Mouse (Mus musculus) heart, postnatal 0 days (tissue): ENCODE measurements around the gene Ptprn2. TPM values are rescaled to one million over a fixed set of nuclear protein-coding genes. Genes with fewer than 3 reads are reported as not detected.
A peak's percentile ranks its signal among the peaks of the same experiment; 100 is the strongest.

Source experiments
- ATAC-seq: fragments of 200-750 bp; cut with Nextera tagmentation; 2 replicates; pipeline ENCODE4 v1.8.0; 2017; ENCODE audit warnings: low read depth, moderate number of reproducible peaks, moderate library complexity; ENCODE audit not compliant: insufficient read depth
- DNase-seq: peaks from one replicate; pipeline ENCODE4 v3.0.0-alpha.2; 2016; ENCODE audit warnings: low spot score
- H3K27ac ChIP-seq: fragments of 300-500 bp; sonication (generic); 2 replicates; pipeline ENCODE4 v1.5.1; 2014; ENCODE audit warnings: low read depth, mild to moderate bottlenecking
- H3K27me3 ChIP-seq: fragments of 300-500 bp; sonication (generic); 2 replicates; pipeline ENCODE4 v1.6.1; 2014; ENCODE audit warnings: low read length, mixed read lengths; ENCODE audit not compliant: control insufficient read depth, insufficient read depth
- H3K36me3 ChIP-seq: fragments of 300-500 bp; sonication (generic); replicated peaks from 2 replicates; pipeline ENCODE4 v1.6.1; 2014; ENCODE audit warnings: low read length, mixed read lengths; ENCODE audit not compliant: control insufficient read depth, insufficient read depth
- H3K4me1 ChIP-seq: fragments of 300-500 bp; sonication (generic); 2 replicates; pipeline ENCODE4 v1.6.1; 2014; ENCODE audit warnings: antibody characterized with exemption; ENCODE audit not compliant: control insufficient read depth, insufficient read depth
- H3K4me2 ChIP-seq: fragments of 300-500 bp; sonication (generic); 2 replicates; pipeline ENCODE4 v1.6.1; 2014; ENCODE audit warnings: low read depth, mild to moderate bottlenecking, low read length, moderate library complexity
- H3K4me3 ChIP-seq: fragments of 300-500 bp; sonication (generic); 2 replicates; pipeline ENCODE4 v1.5.1; 2014; ENCODE audit warnings: low read depth, low read length
- H3K9ac ChIP-seq: fragments of 300-500 bp; sonication (generic); replicated peaks from 2 replicates; pipeline ENCODE4 v1.6.1; 2014; ENCODE audit warnings: low read depth, low read length, mixed read lengths
- H3K9me3 ChIP-seq: fragments of 300-500 bp; sonication (generic); replicated peaks from 2 replicates; pipeline ENCODE4 v1.6.1; 2016; ENCODE audit warnings: low read length; ENCODE audit not compliant: control insufficient read depth
- CTCF ChIP-seq: IDR thresholded peaks from 2 replicates; pipeline ENCODE4 v1.5.1; 2016; ENCODE audit warnings: antibody characterized with exemption, control low read depth, low read depth
- EP300 ChIP-seq: IDR thresholded peaks from 2 replicates; pipeline ENCODE4 v1.6.1; 2016; ENCODE audit warnings: antibody characterized with exemption, low read depth
- WGBS: fragments of 180-500 bp; shearing (Covaris S2); extraction: QIAGEN DNeasy Blood & Tissue Kit; methylation state at CpG from one replicate; pipeline ENCODE4 v1.1.7; 2014; 5-methylcytosine and 5-hydroxymethylcytosine counted together
- polyA plus RNA-seq: library from polyadenylated mRNA; unstranded; fragments of >200 nt; fragmentation: Nextera tagmentation; extraction: Ambion mirVana; gene quantifications from 2 replicates; pipeline ENCODE4 v1.2.1, GENCODE M21; 2015
- total RNA-seq: library from RNA; depleted of rRNA; stranded (reverse); fragments of >200 nt; gene quantifications from 2 replicates; pipeline ENCODE4 v1.2.3, GENCODE M21; 2014; ENCODE audit warnings: low replicate concordance

Ptprn2 gene
- total and polyA plus RNA-seq, 2 experiments from 2014 or later = not detected

DNA sequence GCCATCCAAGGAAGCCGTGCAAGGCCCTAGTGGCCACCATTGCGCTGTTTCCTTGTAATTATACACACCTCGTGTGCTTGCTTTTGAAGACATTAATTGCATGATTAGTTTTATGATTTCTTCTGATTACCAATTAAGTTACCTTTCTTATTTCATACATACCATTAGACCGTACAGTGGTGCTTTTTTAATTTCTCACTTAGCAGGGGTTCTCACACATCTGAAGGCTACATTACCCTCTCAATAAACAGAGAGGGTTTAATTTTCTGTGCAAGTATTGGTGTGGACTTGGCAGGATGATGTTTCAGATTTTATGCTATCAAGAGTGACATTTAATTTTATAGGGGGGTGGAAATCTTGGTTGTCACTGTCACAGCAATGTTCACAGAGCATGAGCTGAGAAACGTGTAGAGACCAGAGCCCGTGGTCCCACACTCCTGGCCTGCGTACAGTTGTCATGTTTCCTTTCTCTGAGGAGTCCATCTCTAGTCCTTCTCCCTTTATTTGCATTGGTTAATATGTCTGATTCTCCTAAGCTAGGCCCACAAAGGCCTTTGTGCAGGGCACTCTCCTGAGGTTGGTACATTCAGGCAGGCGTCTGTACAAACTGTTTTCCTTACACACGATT lies 567.8 kb downstream of the Ptprn2 start:
- 0 out of 2 replicates have a peak, but pooled peaks cover 9% of the 10 kb centered on the region for H3K4me1 ChIP-seq
- ATAC-seq (no peak), DNase-seq (no peak)
- TF ChIP-seq CTCF = no peak
- TF ChIP-seq EP300 = no peak
- H3K36me3 ChIP-seq = no peaks in the 10 kb centered on the region
- H3K4me3 ChIP-seq = no peak overlapping the region
- no peak overlapping the region for H3K4me2 ChIP-seq
- no peaks in the 10 kb centered on the region for H3K27me3 ChIP-seq
- 86% methylated on average over 9 of the region's 9 CpGs for WGBS
- no peak overlapping the region for H3K9ac ChIP-seq
- H3K27ac ChIP-seq = no peak overlapping the region
- no peaks in the 10 kb centered on the region for H3K9me3 ChIP-seq

DNA sequence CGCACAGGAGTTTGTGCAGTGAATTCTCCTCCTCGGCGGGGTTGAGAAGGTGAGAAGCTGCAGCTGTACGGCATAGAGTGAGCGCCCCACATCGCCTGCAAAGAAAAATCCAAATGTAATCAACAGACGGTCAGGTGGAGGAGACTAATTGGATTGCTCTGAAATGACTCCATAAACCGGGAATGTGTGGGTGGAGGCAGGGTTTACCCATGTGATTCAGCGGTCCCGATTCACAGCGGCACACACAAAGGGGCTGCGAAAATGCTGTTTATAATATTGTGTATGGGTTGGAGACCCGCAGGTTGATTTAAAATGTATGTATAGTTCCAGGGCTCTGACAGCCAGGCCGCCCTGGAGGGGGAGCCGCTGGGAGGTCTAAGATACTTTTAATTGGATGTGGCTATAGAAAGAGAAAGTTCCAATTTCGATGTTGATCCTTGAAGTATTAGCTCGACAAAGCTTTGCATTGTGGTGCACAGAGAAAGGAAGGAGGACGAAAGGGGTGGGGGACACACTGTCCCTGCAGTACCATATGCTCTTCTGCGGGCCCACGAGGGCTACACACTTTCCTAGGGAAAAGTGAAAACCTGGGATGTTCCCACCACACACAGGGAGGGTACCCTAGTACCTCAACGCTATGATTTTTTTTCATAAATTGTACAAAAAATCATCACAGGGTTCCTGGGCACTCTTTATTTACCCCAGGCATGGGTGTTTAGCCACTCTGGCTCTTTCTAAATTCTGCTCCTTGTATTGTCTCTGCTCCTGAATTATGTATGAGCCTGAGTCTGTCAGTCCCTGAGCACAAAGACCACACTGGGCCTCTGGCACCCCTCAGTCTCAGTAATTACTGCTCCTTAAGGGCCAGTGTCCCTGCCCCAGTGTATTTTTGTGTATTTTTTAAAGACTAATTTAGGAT lies 568.6 kb downstream of the Ptprn2 start:
- H3K9me3 ChIP-seq = no peaks in the 10 kb centered on the region
- no peak overlapping the region for H3K9ac ChIP-seq
- peak overlapping the region; percentile 40 for H3K4me2 ChIP-seq
- H3K27me3 ChIP-seq = no peaks in the 10 kb centered on the region
- no peak for TF ChIP-seq EP300
- TF ChIP-seq CTCF = no peak
- H3K4me3 ChIP-seq = no peak overlapping the region
- H3K27ac ChIP-seq = no peak overlapping the region
- 47% methylated on average over 21 of the region's 21 CpGs for WGBS
- 0 out of 2 replicates have a peak, but pooled peaks cover 13% of the 10 kb centered on the region for H3K4me1 ChIP-seq
- H3K36me3 ChIP-seq = no peaks in the 10 kb centered on the region
- ATAC-seq = no peak
- DNase-seq = no peak

DNA sequence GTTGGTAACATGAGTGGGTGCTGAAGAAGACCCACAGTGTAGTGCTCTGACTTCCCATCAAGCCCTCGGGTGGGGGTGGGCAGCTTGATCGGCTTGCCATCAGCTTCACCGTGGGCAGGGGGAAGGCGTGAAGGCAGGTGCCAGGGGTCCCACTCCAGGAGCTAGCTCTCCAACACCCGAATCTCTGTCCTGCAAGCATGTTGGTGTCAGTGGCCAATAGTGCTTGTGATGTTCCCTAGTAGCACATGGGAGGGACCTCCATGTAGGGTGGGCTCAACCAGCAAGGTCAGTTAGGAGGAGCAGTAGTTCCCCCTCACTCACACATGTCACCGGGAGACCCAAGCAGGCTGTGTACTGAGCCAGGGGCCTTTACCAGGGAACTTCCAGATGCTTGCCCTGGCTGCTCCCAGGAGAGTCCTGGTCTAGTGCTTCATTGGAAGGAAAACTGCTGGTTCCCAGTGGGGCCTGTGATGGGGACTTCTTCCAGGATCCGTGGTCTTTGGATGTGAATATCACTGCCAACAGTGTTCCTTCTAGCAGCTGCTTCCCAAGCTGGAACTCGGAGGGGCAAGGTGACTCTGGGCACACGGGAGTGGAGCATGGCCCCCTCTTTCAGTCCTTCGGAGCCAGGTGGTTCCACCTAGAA lies 569.5 kb downstream of the Ptprn2 start:
- no peak overlapping the region for H3K9ac ChIP-seq
- H3K4me1 ChIP-seq = peaks cover 16% of the 10 kb centered on the region; the same call in 1 of the 2 replicates
- TF ChIP-seq CTCF (no peak), EP300 (no peak)
- H3K4me2 ChIP-seq = no peak overlapping the region
- no peaks in the 10 kb centered on the region for H3K9me3 ChIP-seq
- DNase-seq = no peak
- 78% methylated on average over 10 of the region's 10 CpGs for WGBS
- no peaks in the 10 kb centered on the region for H3K36me3 ChIP-seq
- no peaks in the 10 kb centered on the region for H3K27me3 ChIP-seq
- no peak for ATAC-seq
- H3K4me3 ChIP-seq = no peak overlapping the region
- H3K27ac ChIP-seq = no peak overlapping the region

DNA sequence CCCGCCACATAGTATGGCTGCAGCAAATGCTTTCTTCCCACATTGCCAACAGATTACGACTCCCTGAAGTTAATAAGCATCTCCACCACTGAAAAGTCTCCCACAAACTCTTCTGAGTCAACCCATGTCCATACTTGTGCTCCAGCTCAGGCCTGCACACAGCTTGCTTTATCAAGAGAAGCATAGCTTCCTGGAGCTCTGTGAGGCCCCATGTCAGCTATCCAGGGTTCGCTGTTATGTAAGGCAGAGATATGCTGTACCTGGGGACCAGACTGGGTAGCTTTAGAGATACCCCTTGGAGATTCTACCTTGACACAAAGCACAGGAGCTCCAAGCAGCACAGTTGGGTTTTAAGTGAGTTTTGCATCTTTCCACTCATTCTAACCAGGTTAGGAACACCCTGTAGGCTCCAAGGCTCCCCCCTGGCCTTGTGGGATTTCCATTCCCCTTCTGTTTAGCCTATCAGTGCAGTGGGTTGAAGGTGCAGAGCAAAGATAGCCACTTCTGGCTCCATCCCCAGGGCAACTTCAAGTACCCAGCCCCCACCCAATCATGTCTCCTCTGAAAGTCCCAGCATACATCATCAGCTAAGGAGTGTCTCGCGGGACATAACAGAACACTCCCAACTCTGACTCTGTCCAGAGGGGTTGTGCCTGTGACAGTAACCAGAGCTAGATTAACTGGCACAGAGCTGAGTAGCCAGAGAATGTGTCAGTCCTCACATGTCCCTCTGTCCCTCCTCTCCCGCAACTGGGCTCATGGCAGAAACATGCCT lies 572.9 kb downstream of the Ptprn2 start:
- Histone ChIP-seq H3K9me3 (no peaks in the 10 kb centered on the region), H3K27ac (peak overlapping the region; percentile 32; the same call in 1 of the 2 replicates), H3K4me3 (no peak overlapping the region), H3K36me3 (no peaks in the 10 kb centered on the region), H3K27me3 (no peaks in the 10 kb centered on the region), H3K4me1 (peaks cover 16% of the 10 kb centered on the region; the same call in 1 of the 2 replicates), H3K9ac (no peak overlapping the region), H3K4me2 (peak overlapping the region; percentile 27; the same call in 1 of the 2 replicates)
- ATAC-seq = peak; percentile 95
- WGBS = 35% methylated on average over 6 of the region's 6 CpGs
- TF ChIP-seq CTCF (no peak), EP300 (no peak)
- peak; percentile 82 for DNase-seq

DNA sequence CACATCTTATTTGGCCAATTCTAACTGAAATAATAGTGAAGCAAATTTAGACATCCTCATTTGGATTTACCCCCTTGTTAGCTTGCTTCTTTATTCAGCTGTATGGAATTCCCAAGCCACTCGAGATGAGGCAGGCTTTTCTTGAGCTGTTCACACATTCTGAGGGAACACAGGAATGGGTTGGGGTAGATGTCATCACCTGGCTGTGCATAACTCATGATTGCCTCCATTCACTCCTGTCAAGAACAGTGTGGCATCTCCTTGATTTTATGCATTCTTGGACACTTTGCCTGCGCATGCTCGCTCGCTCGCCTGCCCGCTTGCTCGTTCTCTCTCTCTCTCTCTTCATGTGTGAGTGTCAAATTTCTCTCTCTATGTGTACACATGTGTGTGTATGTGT lies 573.5 kb downstream of the Ptprn2 start:
- peak overlapping the region; percentile 27; the same call in 1 of the 2 replicates for H3K4me2 ChIP-seq
- 25% methylated on average over 7 of the region's 7 CpGs for WGBS

More for the DNA sequence above, 573.5 kb downstream of the Ptprn2 start:
- peak; percentile 29 for DNase-seq
- Histone ChIP-seq H3K4me1 (peaks cover 16% of the 10 kb centered on the region; the same call in 1 of the 2 replicates), H3K9me3 (no peaks in the 10 kb centered on the region), H3K36me3 (no peaks in the 10 kb centered on the region), H3K4me3 (no peak overlapping the region), H3K27me3 (no peaks in the 10 kb centered on the region), H3K27ac (no peak overlapping the region), H3K9ac (no peak overlapping the region)
- ATAC-seq = peak; percentile 52; the same call in 1 of the 2 replicates
- TF ChIP-seq CTCF (no peak), EP300 (no peak)
